Mouse (Mus musculus): ENCODE data around the gene Sh3bp1. TPM values are rescaled to one million over a fixed set of nuclear protein-coding genes. Genes with fewer than 3 reads are reported as not detected.

Sh3bp1 gene
- total RNA-seq, 2 experiments from 2014 or later: 35.0 to 37.7 TPM

DNA sequence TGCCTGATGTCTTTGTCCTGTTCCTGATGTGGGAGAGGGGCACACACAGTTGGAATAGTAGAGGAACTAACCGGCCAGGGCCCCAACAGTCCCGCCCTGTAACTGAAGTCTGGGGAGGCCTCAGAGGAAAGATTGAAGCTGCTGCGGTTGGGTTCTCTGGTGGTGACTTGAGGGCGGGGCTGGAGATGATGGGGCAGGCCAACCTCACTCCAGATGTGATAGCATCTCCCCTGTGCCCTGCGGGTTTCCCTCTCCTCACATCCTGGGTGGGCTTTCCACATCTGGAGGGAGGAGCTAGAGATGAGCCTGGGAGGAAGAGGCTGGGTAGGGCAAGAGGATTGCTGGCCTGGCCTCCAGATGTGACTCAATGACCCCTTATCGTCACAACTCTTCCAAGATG is 24.0 kb downstream of the Sh3bp1 start:
- no peak for TF ChIP-seq CTCF (IDR thresholded peaks at IDR 0.05)
- Histone ChIP-seq H3K27ac (no peak overlapping the region), H3K4me3 (no peak overlapping the region)
- intact Hi-C loops (cut with DNase I): no loop called here
- DNase-seq (ENCODE audit: extremely low spot score in 1 of 2, low spot score in 2 of 2): no peak

DNA sequence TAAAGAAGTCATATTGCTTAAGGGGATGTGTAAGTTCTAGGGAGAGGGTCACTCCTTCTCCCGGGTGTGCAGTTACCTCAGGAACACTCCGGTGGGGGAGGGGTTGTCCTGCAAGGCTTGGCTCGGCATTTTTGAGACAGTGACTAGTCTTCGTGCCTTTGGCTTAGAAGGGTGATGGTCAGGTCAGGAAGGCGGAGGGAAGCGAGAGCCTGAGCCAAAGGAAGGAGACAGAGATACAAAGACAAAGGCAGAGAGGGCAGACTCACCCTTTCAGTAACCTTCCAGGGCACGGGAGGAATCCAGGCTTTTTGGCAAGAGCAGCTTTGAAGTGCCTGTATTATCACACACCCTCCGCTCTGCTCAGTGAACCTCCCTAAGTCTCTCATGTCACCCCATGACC is 25.6 kb downstream of the Sh3bp1 start:
- intact Hi-C loops (cut with DNase I): no loop called here
- no peak overlapping the region for H3K27ac ChIP-seq
- no peak overlapping the region for H3K4me3 ChIP-seq
- DNase-seq (ENCODE audit: extremely low spot score in 1 of 2, low spot score in 2 of 2): no peak
- TF ChIP-seq CTCF (IDR thresholded peaks at IDR 0.05): no peak

DNA sequence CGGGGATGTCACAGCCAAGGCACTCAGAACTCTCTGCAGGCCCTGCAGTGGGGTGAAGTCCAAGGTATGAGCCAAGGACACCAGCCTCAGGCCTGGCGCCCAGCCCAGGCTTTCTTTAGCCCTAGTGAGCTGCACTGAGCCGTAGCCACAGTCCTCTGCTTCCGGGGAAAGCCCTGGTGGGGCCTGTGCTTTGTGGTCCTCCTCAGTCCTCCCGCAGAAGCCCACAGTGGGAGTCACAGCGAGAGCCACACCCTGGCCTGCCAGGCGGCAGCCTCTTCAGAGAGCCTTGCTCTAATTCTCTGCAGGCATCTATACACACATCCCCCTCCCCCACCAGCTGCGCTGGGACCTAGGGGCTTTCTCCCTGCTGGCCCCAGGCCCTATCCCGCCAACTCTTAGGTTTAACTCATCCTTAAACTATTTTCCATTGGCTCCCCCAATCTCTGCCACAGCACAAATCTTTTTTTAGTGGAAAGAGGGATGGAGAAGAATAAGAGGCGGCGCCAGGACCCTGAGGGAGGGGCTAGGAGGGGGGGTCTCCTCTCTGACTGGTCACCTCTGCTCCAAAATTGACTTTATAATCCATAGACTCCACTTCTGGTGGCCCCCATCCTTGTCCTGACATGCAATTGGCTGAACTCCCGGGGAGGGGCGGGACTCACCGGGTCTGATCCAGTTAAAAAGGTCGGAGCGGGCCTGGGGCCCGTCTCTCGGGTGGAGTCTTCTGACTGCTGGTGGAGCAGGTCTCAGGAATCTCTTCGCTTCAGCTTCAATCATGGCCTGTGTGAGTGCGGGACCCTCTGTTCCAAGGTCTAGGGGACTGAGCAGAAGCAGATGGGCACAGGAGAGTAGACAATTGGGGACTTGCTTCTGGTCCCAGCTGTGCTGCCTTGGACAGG is 26.7 kb downstream of the Sh3bp1 start, which contains the start of gene Lgals1:
TSS of gene Lgals1 (plus strand) at position 705 of the 899 bp plus-strand sequence.
- Histone ChIP-seq H3K4me3 (peak within 1 kb of the TSS; percentile 39; the same call in 1 of the 2 replicates), H3K27ac (peak within 1 kb of the TSS; percentile 50)
- intact Hi-C loops (cut with DNase I): no loop called here
- peak in 1 of 2 experiments; percentile 47 for DNase-seq (ENCODE audit: extremely low spot score in 1 of 2, low spot score in 2 of 2)
- TF ChIP-seq CTCF (IDR thresholded peaks at IDR 0.05): no peak

- no peak for DNase-seq (ENCODE audit: extremely low spot score in 1 of 2, low spot score in 2 of 2)
- no peak for TF ChIP-seq CTCF (IDR thresholded peaks at IDR 0.05)
- Histone ChIP-seq H3K4me3 (peak overlapping the region; percentile 39), H3K27ac (peak overlapping the region; percentile 29; the same call in 1 of the 2 replicates)
- intact Hi-C loops (cut with DNase I): no loop called here
Observed at GRCm38 (mm10) chr15:78927021-78927787, 27.6 kb downstream of the Sh3bp1 start.

- H3K4me3 ChIP-seq: peak overlapping the region; percentile 39
- peak in 1 of 2 experiments; percentile 62 for DNase-seq (ENCODE audit: extremely low spot score in 1 of 2, low spot score in 2 of 2)
- peak overlapping the region; percentile 29; the same call in 1 of the 2 replicates for H3K27ac ChIP-seq
- TF ChIP-seq CTCF (IDR thresholded peaks at IDR 0.05): no peak
- intact Hi-C loops (cut with DNase I): loop anchor here (2.0 kb wide), 1 partner anchor 13 kb away; no protein-coding TSS in a partner anchor
Observed at GRCm38 (mm10) chr15:78927788-78928457, 28.4 kb downstream of the Sh3bp1 start.

DNA sequence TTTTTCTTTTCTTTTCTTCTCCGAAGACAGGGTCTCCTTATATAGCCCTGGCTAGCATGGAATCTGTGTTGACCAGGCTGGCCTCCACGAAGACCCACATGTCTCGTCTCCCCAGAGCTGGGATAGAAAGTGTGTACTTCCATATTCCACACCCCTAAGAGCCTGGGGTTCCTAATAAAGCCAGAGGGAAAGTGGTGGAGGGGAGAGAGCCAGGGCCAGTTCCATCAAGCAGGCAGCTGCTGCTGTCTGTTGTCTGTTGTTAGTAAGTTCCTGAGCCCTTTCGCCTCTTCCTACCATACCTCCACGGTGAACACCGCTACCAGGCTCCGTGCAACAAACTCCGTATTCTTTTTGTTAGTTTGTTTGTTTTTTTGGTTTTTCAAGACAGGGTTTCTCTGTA is 29.0 kb downstream of the Sh3bp1 start:
- no peak for DNase-seq (ENCODE audit: extremely low spot score in 1 of 2, low spot score in 2 of 2)
- intact Hi-C loops (cut with DNase I): loop anchor here (2.0 kb wide), 1 partner anchor 14 kb away; no protein-coding TSS in a partner anchor
- H3K4me3 ChIP-seq: no peak overlapping the region
- H3K27ac ChIP-seq: peak overlapping the region; percentile 44; the same call in 1 of the 2 replicates
- TF ChIP-seq CTCF (IDR thresholded peaks at IDR 0.05): no peak

GRCm38 (mm10) chr15:78930192-78930706 is 30.7 kb downstream of the Sh3bp1 start:
- no peak for DNase-seq (ENCODE audit: extremely low spot score in 1 of 2, low spot score in 2 of 2)
- TF ChIP-seq CTCF (IDR thresholded peaks at IDR 0.05): no peak
- H3K27ac ChIP-seq: no peak overlapping the region
- intact Hi-C loops (cut with DNase I): no loop called here
- H3K4me3 ChIP-seq: no peak overlapping the region

- Histone ChIP-seq H3K4me3 (no peak overlapping the region), H3K27ac (no peak overlapping the region)
- no peak for DNase-seq (ENCODE audit: extremely low spot score in 1 of 2, low spot score in 2 of 2)
- intact Hi-C loops (cut with DNase I): no loop called here
- TF ChIP-seq CTCF (IDR thresholded peaks at IDR 0.05): no peak
Observed at GRCm38 (mm10) chr15:78930801-78931426, 31.3 kb downstream of the Sh3bp1 start.

DNA sequence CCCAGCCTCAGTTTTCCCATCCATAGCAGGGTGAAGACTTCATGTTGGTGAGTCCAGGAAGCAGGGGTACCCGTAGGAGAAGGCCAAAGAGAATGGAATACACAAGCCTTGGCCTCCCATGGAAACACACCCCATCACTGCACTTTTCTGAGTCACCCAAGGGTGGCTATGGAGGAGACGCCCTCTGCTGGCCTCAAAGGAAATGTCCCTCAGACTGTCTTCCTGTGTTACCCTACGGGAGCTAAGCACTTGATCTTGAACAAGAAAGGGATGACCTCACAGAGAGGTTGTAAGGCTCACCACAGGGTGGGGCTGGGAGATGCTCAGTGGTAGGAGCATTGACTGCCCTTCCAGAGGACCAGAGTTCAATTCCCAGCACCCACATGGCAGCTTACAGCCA is 32.0 kb downstream of the Sh3bp1 start:
- no peak overlapping the region for H3K4me3 ChIP-seq
- intact Hi-C loops (cut with DNase I): no loop called here
- peak; percentile 66 for TF ChIP-seq CTCF (IDR thresholded peaks at IDR 0.05)
- no peak for DNase-seq (ENCODE audit: extremely low spot score in 1 of 2, low spot score in 2 of 2)
- no peak overlapping the region for H3K27ac ChIP-seq

DNA sequence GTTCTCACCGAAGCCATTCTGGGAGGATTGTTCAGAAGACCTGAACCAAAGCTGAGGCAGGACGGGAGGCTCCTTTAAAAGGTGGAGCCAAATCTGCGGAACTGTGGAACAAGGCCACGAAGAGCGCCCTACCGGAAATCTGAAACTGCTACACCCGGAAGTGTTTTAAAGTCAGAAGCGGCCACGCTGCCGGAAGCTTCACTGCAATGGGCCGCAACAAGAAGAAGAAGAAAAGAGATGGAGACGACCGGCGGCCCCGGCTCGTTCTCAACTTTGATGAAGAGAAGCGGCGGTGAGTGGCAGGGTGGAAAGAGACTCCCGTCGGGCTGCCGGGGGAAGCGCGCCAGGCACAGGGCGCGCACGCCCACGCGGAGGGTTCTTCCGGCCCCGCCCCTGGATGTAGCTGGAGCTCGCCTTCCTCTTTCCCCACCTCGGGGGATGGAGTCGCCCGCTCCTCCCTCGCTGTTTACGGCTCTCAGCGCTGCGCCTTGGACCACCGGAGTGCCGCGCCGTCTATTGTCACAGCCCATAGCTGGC is 35.3 kb downstream of the Sh3bp1 start, which contains the start of gene Nol12:
TSS of gene Nol12 (plus strand) at position 150 of the 537 bp plus-strand sequence.
- H3K4me3 ChIP-seq: peak within 1 kb of the TSS; percentile 87
- intact Hi-C loops (cut with DNase I): no loop called here
- DNase-seq (ENCODE audit: extremely low spot score in 1 of 2, low spot score in 2 of 2): peak; percentile 85
- H3K27ac ChIP-seq: peak within 1 kb of the TSS; percentile 92
- peak; percentile 28 for TF ChIP-seq CTCF (IDR thresholded peaks at IDR 0.05)
